Mouse (Mus musculus) layer of hippocampus, postnatal 14 days (tissue): ENCODE results near the gene Ptpn4. TPM values are rescaled to one million over a fixed set of nuclear protein-coding genes. Genes with fewer than 3 reads are reported as not detected.

Experiments
- DNase-seq, 2 experiments: peaks; one replicate each; pipeline ENCODE4 v3.0.0; 2021 to 2022; ENCODE audit warnings: low spot score in 2 of 2, mixed read lengths in 1 of 2
- long read RNA-seq, 2 experiments: library from polyadenylated mRNA; stranded (forward); transcript quantifications; one replicate each; pipeline ENCODE4 v2.0.0; 2021
- total RNA-seq, 2 experiments: library from RNA; stranded (reverse); gene quantifications; 2 replicates each; pipeline ENCODE4 v1.2.3; 2021

The Ptpn4 gene
- total RNA-seq = 10 to 100 TPM; 51.2 to 73.9 TPM
- long read RNA-seq, experiment 1, full-length matches to known transcripts = 1 of 3 reads
- long read RNA-seq, experiment 1, partial matches to known transcripts = 0 of 3 reads
- long read RNA-seq, experiment 1, other reads (novel, unspliced or antisense) = 2 of 3 reads
- long read RNA-seq, experiment 2, full-length matches to known transcripts = 1 of 5 reads
- long read RNA-seq, experiment 2, partial matches to known transcripts = 0 of 5 reads
- long read RNA-seq, experiment 2, other reads (novel, unspliced or antisense) = 4 of 5 reads

DNA sequence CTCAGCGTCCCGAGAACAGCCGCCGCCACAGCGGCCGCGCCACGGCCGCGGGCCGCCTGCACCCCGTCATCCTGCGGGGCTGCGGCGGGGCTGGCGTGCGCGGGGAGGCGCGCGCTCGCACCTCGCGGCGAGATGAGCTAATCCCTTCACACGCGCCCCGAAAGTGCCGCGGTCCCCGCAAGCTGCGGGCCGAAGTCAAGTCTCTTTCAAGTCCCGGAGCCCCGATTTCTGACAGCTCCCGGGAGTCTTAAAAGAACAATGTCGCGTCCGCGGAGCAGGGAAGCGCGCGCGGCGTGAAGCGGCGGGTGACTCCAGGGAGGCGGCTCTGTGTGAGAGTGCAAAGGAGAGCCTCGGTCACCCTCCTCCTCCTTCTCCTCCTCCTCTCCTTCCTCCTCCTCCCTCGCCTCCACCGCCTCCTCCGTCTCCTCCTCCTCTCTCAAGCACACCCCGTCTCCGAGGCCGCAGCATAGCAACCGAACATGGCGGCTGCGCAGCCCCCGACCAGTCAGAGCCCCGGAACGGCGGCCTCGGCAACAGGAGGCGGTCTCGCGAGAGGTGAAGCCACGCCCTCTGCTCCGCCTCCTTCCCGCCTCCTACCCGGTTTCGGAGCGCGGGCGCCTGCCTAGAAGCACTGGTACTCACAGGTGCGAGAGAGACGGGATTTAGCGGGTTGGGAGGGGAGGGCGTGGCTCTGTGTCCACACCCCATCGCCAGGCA, at the start of gene Ptpn4:
Gene Ptpn4 (minus strand): TSS at position 579 of the 717 bp plus-strand sequence.
- peak; percentile 95 to 97 for DNase-seq

DNA sequence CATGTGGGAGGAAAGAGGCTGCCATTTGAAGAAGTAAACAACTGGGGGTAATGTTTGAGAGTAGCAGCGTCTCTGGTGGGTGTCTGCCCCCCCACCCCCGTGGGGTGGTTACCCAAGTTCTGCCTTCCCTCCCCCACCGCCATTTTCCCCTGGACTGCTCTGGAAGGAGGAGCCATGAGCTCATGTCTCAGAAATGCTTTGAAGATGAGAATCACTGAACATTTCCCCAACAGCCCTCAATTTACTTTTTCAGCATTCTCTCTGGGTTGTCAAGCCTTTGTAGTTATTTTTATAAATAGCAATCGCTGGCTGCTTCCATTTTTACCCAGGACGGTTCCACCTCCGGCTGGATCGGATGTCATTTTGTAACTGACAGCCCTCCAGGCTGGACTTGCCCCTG, 48.9 kb upstream of the Ptpn4 start:
- DNase-seq = no peak

DNA sequence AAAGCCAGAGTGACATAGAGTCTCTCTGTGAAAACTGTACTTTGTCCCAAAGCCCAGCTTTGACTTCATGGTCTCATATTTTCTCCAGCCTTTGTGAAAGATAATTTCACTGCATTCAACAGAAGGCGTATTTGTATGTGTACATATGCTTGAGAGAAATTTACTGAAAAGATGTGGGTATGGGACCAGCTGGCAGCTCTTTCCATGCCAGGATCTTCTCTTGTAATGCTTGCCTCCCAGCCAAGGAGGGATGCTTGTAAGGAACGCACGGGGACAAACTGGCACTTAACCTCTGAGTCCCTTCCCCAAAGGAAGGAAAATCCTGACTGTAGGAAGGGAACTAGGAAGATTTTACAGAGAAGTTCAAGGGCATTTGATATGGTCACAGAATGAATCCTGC, 46.9 kb upstream of the Ptpn4 start:
- DNase-seq = peak in 1 of 2 experiments; percentile 67

DNA sequence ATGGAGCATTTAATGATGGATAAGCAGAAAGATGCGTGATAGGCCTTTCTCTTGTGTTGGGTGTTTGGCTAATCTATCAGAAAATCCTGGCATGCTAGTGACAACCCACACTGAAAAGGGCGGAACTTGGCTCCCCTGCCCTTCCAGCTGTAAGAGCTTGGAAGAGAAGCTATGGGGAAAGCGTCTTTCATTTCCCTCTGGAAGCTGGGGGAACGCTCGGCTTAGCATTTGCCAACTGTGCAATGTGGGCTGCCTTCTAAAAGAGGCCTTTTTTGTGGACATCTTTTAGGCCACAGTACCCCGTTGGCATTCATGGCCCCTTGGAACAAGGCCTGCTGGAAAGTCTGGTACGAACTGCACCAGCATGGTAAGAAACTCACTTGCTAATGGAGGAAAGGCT, 41.5 kb upstream of the Ptpn4 start:
- DNase-seq = peak; percentile 72 to 90

DNA sequence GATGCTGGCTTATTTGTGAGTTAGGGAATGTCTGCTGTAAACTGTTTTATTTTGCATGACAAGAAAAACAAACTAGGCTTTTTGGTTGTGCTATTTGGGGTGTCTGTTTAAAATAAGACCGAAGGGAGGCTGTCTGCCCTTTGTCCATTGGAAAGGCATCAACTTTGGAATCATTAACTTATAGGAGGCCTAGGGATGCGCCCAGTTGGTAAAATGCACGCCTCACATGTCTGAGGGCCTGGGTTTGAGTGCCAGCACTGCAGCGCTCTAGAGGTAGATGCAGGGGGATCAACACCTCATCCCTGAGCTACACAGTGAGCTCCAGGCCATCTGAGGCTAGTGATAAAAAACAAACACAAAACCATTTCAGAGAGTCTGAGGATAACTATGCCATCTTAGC, 40.1 kb upstream of the Ptpn4 start:
- DNase-seq = no peak

DNA sequence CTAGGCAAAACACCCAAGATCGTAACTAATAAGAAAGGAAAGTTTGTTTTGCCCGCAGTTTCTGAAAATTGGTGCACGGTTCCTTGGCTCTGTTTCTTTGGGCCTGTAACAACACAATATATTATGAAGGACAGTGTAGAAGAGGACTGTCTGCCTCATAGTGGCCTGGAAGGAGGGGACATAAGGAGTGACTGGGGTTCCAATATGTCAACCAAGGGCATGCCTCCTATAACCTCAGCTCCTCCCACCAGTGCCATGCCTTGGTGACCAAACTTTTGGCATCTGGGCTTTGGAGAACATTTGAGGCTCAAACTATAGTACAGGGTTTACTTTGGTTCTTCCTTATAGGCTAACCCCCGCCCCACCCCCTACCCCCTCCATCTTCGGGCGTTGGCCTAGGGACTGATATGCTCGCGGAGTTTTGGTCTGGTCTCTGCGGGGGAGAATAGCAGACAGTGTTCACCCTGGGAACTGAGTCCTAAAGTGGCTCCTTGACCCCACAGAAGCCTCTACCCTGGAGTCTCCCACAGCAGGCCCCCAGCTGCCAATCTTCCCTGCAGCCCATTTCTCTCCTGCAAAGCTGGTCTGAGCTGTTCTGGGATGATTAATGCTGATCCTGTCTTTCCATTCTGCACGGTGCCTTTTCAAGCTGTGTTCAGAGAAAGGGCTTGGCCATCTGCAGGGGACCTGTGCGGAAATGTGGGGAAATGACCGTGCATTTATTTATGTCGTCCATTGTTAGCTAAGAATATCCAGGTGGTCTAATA, 31.2 kb upstream of the Ptpn4 start:
- no peak for DNase-seq

DNA sequence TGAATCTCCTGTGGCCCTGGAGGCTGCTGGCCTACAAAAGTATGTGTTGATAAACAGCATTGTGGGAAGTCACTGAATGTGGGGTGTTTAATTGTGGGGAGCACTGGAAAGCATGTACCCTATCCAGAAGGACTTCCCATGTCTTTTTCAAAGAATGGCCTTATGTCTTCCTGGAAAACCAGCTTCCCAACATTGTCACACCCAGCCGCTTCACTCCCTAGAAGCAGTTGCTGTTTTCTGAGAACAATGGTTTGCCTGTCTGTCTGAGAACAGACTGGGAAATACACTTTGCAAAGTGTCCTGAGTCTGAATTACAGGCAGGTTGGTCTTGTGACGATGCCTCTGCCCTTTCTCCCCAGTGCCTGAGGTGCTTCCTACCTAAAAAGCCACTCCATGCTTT, 29.9 kb upstream of the Ptpn4 start:
- no peak for DNase-seq

DNA sequence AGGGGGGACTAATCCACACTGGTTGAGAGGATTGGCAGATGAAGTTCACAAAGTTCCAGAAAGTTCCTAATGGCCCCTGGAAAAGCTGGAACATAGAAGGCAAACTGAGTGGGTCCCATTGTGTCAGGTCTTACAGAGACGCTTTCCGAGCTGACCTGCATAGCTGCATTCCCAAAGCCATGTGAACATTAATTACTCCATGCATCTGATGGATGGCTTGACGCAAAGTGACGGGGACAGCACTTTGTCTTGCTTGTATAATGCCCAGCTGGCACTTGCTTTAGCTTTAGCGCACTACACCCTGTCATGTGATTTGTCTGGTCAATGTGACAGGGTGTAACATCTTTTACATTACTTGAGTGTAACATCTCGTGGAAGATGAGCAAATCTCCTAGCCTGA, 27.9 kb upstream of the Ptpn4 start:
- DNase-seq = no peak

DNA sequence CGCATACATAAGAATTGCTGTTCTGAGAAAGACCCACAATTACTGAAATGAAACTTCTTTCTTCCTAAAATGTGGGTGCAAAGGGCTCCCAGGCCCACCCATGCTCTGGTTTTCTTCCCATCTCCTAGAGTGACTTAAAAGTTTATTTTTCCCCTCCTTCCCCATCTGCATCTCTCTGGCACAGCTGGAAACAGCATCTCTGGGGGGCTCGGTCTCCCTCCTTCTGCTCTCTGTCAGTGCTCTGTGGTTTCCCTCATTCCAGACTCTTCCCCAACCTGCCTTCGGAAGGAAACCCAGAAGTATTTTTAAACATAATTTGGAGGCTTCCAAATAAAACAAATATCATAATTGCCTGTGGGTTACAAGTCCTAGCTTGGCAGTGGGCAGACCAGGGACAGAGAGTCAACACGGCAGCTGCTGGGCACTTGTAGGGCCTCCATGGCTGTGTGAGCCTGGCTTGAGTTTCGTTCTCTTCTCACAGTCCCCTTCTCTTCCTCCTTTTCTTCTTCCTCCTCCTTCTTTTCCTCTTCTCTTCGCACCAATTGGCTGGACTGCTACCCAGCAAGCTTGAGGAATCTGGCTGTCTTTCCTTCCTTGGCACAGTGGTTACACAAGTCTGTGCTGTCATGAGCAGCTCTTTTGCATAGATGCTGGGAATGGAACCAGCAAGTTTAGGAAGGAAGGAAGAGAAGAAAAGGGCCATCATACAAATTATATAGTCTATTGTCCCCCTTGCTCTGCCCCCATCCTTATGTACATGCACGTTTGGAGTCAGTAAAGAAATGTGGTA, 26.3 kb upstream of the Ptpn4 start:
- DNase-seq = no peak

DNA sequence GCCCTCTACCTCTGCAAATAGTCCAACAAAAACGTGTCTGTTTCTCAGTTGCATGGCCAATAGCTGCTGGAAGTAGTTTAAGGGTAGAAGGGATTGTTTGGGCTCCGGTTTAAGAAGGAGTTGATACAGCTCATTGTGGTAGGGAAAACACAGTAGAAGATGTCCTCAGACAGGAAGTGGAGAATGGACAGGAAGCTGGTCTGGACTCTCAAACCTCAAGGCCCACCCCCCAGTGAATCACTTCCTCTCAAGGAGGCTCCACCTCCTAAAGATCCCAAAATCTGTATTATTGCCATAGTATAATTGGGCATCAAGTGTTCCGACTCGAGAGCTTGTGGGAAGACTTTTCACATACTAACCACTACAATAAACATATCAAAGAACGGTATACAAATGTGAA, 22.2 kb upstream of the Ptpn4 start:
- no peak for DNase-seq

DNA sequence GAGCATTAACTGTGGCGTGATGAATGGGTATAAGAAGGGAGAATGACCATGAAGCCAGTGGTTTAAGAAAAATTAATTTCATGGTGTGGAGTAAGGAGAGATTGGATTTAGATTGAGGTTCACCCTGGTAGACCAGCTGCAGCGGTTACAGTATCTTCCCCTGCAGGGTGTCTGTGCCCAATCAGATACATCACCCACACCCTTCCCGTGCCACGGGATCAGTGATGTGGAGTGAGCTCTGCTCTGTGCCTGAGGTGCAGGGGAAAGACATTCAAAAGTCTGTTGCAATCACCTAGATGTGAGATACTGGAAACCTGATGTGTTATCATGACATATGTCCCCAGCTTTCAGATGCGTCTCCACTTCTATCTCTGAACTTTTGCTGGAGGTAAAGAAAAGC, 15.6 kb upstream of the Ptpn4 start:
- no peak for DNase-seq

DNA sequence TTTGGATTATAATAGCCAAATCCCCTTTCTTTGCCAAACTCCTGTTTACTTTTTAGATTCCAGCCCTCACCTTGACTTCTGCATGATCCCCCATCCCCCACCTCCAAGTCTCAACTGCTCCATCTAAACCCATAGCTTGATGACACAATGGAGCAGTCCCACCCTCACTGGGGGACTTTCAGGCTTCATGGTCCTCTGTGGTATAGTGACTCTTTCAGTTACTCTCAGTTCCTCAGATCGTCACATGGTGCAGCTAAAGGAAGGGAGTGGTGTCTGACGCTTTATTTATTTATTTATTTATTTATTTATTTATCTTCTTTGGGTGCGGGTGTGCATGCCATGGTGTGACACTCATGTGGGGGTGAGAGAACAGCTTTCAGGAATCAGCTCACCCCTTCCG, 14.9 kb upstream of the Ptpn4 start:
- DNase-seq = no peak

DNA sequence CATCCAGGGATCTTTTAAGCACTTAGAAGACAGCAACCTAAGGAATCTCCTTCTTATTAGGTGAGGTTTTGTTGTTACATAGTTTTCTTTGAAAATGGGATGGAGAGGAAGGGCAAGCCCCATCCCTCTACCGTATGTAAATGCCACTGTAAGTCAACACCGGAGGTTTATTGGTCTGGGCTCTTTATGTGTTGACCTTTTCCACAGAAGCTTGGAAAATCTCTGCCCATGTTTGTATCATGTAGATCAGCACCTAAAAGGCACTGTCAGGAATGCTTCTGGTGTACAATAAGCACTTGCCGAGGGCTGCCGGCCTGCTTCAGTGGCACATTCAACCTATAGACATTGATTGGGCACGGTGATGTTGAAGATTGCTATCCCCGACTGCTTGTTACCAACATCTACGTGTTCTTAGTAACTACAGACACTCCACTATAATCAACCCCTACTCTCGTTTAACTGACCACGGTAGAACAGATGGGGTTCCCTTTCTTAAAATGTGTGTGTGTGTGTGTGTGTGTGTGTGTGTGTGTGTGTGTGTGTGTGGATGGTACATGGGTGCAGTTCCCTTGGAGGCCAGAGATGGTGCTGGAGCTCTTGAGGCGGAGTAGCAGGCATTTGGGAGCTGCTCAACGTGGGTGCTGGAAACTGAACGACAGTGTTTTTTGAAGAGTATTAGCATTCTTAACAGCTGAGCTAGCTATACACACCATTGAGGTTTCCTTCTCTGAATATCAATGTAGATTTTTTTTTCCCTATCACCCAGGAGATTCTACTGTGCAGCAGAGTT, 11.9 kb upstream of the Ptpn4 start:
- DNase-seq = no peak

DNA sequence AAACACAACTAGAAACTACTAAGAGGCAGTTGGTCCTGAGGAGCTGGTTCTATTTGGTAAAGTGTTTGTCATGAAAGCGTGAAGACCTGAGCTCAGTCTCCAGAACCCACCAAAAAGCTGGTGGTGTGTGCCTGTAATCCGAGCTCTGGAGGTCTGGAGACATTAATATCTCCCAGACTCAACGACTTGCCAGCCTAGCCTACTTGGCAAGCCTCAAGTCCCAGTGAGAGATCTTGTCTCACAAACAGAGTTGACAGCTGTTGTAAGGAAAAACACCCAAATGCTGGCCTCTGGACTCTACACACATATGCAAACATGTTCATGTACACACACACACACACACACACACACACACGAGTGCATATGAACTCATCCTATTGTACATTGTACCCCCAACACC, 7.9 kb upstream of the Ptpn4 start:
- no peak for DNase-seq

DNA sequence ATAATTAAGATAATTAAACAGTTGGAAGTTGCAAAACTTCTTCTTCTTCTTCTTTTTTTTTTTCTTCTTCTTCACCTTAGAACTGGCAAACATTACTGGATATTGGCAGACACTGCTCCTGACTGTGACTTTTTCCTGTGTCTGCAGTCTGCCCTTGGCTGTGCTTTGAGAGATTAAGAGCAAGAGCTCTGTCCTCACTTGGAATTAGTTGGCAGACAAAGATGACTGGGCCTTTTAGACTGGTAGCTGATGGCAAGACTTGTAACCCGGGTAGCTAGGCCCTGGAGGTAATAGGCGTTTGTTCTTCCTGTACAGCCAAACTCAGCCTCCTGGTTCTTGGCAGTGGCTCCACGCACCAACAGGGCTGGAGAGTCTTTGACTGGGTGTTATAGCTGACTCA, 5.7 kb upstream of the Ptpn4 start:
- no peak for DNase-seq

DNA sequence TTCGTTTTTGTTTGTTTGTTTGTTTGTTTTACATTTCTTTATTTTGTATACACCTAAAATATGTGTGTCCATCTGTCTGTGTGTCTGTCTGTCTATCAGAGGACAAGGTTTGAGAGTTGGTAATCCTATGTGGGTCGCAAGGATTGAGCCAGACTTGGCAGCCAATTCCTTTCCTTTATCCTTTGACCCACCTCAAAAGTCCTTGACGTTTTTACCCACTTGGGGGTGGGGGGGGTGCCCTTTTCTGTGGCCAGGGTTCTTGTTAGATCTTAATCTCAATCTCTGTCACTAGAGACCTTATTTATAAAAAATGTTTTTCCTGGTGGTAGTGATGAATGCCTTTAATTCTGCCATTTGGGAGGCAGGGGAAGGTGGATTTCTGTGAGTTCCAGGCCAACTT, 828 bp upstream of the Ptpn4 start:
- no peak for DNase-seq

DNA sequence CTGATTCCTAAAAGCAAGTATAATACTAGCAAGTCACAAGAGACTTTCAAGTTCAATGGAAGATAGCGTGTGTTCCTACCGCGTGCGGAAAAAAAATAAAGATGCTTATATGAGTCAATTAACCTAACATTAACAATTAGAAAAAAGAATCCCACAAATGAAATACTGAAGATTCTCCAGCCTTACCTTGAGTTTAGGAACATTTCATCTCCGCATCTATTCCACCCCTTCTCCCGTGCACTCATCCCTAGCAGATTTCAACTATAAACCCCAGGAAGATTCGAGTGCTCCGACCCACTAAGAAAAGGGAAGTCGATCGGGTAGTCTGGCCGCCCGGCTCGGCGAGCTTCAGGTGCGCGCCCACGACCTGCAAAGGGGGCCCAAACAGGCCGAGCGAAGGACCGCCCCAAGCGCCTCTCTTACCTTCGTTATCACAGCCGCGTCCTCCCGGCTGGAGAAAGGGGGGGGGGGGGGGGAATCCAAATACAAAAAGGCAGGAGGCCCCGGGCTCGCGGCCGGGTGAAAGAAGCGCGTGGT, 866 bp downstream of the Ptpn4 start:
- DNase-seq = no peak

DNA sequence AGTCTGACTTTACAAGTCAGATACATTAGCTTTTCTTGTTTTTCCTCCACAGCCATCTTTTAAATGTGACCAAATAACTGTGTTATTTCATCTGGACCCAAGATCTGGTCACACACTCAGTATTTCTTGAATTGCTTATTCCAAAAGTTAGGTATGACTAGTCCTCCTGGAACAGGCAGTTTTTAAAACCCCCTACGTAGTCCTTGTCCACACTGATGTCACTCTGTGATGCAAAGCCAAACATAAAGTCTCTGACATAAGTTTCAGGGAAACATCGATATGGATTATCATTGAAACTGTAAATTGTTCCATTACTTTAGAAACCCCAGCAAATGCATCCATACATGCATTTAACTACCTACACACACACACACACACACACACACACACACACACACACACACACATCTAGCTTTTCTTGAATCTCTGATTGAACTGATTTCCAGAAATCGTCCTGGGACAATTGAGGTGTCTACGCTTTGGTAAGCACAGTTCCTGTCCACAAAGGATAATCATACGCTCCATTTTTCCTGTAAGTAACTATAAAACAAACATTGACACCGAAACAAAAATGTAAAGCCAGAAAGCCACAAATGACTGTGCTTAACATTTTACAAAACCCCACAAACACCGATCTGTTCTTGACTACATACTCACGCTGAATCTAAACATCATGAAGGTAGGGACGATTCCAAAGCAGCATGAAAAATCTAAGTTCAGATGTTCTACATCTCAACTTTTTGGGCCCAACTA, 1.5 kb downstream of the Ptpn4 start:
- DNase-seq = no peak

DNA sequence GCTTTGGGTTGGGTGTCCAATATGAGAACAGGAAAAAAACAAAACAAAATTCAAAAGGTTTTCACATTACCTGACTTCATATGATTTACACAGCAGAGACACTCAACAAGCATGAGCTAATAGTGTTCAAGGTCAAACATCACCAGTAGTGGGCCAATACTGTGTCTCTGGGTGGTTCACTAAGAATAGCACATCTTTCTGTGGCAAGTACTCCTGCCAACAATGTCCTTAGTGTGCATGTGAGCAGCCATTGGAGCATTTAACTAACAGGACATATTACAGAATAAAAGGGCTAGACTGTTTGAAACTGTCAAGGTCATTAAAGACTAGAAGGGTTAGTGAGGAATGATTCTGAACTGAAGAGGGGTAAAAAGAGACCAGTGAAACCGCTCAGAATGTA, 9.3 kb downstream of the Ptpn4 start:
- DNase-seq = no peak

DNA sequence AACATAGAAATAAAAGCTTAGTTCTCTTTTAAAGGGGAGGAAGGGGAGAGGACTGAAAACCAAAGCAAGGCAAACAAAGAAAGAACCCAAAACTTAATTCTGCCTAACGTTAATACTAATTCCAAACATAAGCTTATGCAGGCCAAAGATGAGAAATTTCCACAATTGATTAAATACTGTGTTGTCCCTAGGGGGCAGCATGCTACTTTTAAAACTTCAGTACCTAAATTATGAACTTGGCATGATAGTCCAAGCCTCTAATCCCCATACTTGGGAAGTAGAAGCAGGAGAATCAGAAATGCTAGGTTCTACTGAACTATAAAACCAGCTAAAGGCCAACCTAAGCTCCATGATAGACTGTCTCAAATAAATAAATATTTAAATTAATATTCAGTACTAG, 18.7 kb downstream of the Ptpn4 start:
- DNase-seq = peak in 1 of 2 experiments; percentile 61
